Mouse (Mus musculus) liver, embryonic 14.5 days (tissue): ENCODE measurements around the gene Stx7.

Experiments used
- CTCF ChIP-seq: IDR thresholded peaks from 2 replicates; pipeline ENCODE4 v1.5.1; 2016; ENCODE audit warnings: antibody characterized with exemption, low read depth, control low read depth
- EP300 ChIP-seq: IDR thresholded peaks from 2 replicates; pipeline ENCODE4 v1.6.1; 2016; ENCODE audit warnings: antibody characterized with exemption, low read depth

DNA sequence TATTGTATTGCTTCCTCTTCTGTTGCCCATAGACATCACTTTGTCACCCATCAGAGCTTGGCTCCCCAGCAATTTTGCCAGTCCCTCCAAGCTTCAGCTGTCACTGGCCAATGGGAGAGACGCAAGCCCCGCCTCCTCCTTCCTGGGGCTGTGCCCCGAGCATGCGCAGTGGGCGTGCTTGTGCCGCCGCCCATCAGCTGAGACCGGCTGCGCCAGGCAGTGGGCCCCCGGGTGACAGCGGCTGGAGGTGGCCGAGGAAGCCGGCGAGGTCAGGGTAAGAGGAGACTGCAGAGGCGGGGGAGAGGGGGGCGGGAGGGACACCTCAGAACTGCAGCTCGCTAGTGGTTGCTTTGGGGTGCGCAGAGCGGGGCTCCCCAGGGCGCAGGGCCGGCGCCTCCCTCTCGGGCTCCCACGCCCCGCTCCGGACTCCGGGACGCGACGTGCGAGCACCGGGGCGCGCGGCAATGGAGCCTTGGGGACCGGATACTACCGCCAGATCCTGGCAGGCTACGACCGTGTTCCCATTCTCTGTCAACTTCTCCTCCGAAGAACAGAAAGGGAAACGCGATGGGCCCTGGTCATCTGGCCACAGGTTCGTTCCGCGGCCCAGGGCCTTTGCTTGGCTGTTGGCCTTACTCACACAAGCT lies at the start of gene Stx7:
- TF ChIP-seq CTCF = no peak
- TF ChIP-seq EP300 = no peak
